Mouse (Mus musculus): ENCODE measurements around the gene Sds. TPM values are rescaled to one million over a fixed set of nuclear protein-coding genes. Genes with fewer than 3 reads are reported as not detected.

The Sds gene
- polyA plus RNA-seq, 1 experiment from 2014 or later: not detected

- ATAC-seq: no peak
- Histone ChIP-seq H3K4me1 (ENCODE audit: control insufficient read depth, insufficient read depth, low read length) (no peaks in the 10 kb centered on the region), H3K4me2 (ENCODE audit: low read length) (no peak overlapping the region), H3K27ac (ENCODE audit: low read length) (no peak overlapping the region), H3K4me3 (ENCODE audit: low read depth, low read length) (no peak overlapping the region), H3K36me3 (ENCODE audit: control insufficient read depth, insufficient read depth, low read length) (no peaks in the 10 kb centered on the region), H3K27me3 (ENCODE audit: control insufficient read depth, insufficient read depth, low read depth, low read length) (0 out of 2 replicates have a peak, but pooled peaks cover 4% of the 10 kb centered on the region), H3K9me3 (replicated peaks; ENCODE audit: control insufficient read depth, low read length, poor library complexity, severe bottlenecking) (no peaks in the 10 kb centered on the region), H3K9ac (ENCODE audit: low read depth, low read length) (no peak overlapping the region)
- WGBS: 65% methylated on average over 4 of the region's 4 CpGs
Observed at GRCm38 (mm10) chr5:120471538-120471937, 4.8 kb upstream of the Sds start.

GRCm38 (mm10) chr5:120472770-120473169 lies 3.6 kb upstream of the Sds start, which contains the start of gene Sdsl:
Gene Sdsl (minus strand): TSS chr5:120472810.
- Histone ChIP-seq H3K9me3 (replicated peaks; ENCODE audit: control insufficient read depth, low read length, poor library complexity, severe bottlenecking) (no peaks in the 10 kb centered on the region), H3K27ac (ENCODE audit: low read length) (no peak within 1 kb of the TSS), H3K36me3 (ENCODE audit: control insufficient read depth, insufficient read depth, low read length) (no peaks in the 10 kb centered on the region), H3K4me1 (ENCODE audit: control insufficient read depth, insufficient read depth, low read length) (no peaks in the 10 kb centered on the region), H3K4me2 (ENCODE audit: low read length) (no peak within 1 kb of the TSS), H3K27me3 (ENCODE audit: control insufficient read depth, insufficient read depth, low read depth, low read length) (0 out of 2 replicates have a peak, but pooled peaks cover 4% of the 10 kb centered on the region), H3K4me3 (ENCODE audit: low read depth, low read length) (no peak within 1 kb of the TSS), H3K9ac (ENCODE audit: low read depth, low read length) (no peak within 1 kb of the TSS)
- 90% methylated on average over 8 of the region's 8 CpGs for WGBS
- ATAC-seq: no peak

DNA sequence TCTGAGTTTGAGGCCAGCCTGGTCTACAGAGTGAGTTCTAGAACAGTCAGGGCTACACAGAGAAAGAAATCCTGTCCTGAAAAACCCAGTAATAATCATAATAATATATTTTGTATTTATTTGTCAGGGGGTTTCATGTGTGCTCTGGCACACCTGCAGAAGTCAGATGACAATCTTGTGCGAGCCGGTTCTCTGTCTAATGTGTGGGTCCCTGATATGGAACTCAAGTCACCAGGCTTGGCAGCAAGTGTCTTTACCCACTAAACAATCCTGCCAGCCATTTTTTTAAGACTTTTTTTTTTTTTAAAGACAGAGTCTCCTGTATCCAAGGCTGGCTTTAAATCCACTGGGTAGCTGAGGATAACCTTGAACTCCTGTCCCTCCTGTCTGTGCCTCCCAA lies 3.0 kb upstream of the Sds start:
- H3K36me3 ChIP-seq (ENCODE audit: control insufficient read depth, insufficient read depth, low read length): no peaks in the 10 kb centered on the region
- no peak for ATAC-seq
- no peaks in the 10 kb centered on the region for H3K9me3 ChIP-seq (replicated peaks; ENCODE audit: control insufficient read depth, low read length, poor library complexity, severe bottlenecking)
- H3K4me1 ChIP-seq (ENCODE audit: control insufficient read depth, insufficient read depth, low read length): no peaks in the 10 kb centered on the region
- H3K9ac ChIP-seq (ENCODE audit: low read depth, low read length): no peak overlapping the region
- H3K4me3 ChIP-seq (ENCODE audit: low read depth, low read length): no peak overlapping the region
- 97% methylated on average over 2 of the region's 2 CpGs for WGBS
- no peak overlapping the region for H3K27ac ChIP-seq (ENCODE audit: low read length)
- H3K27me3 ChIP-seq (ENCODE audit: control insufficient read depth, insufficient read depth, low read depth, low read length): 0 out of 2 replicates have a peak, but pooled peaks cover 2% of the 10 kb centered on the region
- no peak overlapping the region for H3K4me2 ChIP-seq (ENCODE audit: low read length)

GRCm38 (mm10) chr5:120475861-120476260 lies 465 bp upstream of the Sds start:
- H3K27ac ChIP-seq (ENCODE audit: low read length): no peak overlapping the region
- WGBS: 59% methylated on average over 8 of the region's 8 CpGs
- no peak for ATAC-seq
- no peak overlapping the region for H3K9ac ChIP-seq (ENCODE audit: low read depth, low read length)
- H3K9me3 ChIP-seq (replicated peaks; ENCODE audit: control insufficient read depth, low read length, poor library complexity, severe bottlenecking): no peaks in the 10 kb centered on the region
- no peaks in the 10 kb centered on the region for H3K36me3 ChIP-seq (ENCODE audit: control insufficient read depth, insufficient read depth, low read length)
- H3K4me3 ChIP-seq (ENCODE audit: low read depth, low read length): no peak overlapping the region
- H3K27me3 ChIP-seq (ENCODE audit: control insufficient read depth, insufficient read depth, low read depth, low read length): no peaks in the 10 kb centered on the region
- H3K4me2 ChIP-seq (ENCODE audit: low read length): no peak overlapping the region
- H3K4me1 ChIP-seq (ENCODE audit: control insufficient read depth, insufficient read depth, low read length): no peaks in the 10 kb centered on the region

DNA sequence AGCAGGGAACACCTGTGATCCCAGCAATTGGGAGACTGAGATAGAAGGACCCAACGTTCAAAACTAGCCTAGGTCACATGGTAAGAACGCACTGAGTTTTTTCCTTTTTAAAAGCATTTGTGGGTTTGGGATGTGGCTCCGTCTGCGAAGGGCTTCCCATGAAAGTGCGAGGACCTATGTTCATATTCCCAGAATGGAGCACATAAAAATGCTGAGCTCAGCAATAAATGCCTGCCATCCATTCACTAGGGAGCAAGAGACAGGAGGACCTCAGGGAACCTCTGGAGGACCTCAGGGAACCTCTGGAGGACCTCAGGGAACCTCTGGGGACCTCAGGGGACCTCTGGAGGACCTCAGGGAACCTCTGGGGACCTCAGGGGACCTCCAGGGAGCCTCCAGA lies 1.7 kb downstream of the Sds start:
- H3K4me2 ChIP-seq (ENCODE audit: low read length): no peak overlapping the region
- 92% methylated on average over 5 of the region's 5 CpGs for WGBS
- H3K9me3 ChIP-seq (replicated peaks; ENCODE audit: control insufficient read depth, low read length, poor library complexity, severe bottlenecking): no peaks in the 10 kb centered on the region

DNA sequence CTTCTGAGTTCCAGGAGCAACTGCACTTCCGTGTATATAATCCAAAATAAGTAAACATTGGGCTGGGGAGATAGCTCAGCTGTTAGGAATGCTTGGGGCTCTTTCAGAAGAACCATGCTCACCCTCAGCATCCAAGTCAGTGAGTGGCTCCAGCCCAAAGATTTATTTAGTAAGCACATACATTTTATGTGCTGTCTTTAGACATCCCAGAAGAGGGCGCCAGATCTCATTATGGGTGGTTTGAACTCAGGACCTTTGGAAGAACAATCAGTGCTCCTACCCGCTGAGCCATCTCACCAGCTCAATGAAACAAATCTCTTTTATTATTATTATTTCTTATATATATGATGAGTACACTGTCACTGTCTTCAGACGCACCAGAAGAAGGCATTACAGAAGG lies 3.2 kb downstream of the Sds start:
- H3K4me2 ChIP-seq (ENCODE audit: low read length): no peak overlapping the region
- H3K4me1 ChIP-seq (ENCODE audit: control insufficient read depth, insufficient read depth, low read length): no peaks in the 10 kb centered on the region
- 66% methylated on average over 4 of the region's 4 CpGs for WGBS
- H3K4me3 ChIP-seq (ENCODE audit: low read depth, low read length): no peak overlapping the region
- H3K36me3 ChIP-seq (ENCODE audit: control insufficient read depth, insufficient read depth, low read length): no peaks in the 10 kb centered on the region
- H3K27me3 ChIP-seq (ENCODE audit: control insufficient read depth, insufficient read depth, low read depth, low read length): no peaks in the 10 kb centered on the region
- H3K27ac ChIP-seq (ENCODE audit: low read length): no peak overlapping the region
- H3K9ac ChIP-seq (ENCODE audit: low read depth, low read length): no peak overlapping the region
- no peak for ATAC-seq
- H3K9me3 ChIP-seq (replicated peaks; ENCODE audit: control insufficient read depth, low read length, poor library complexity, severe bottlenecking): no peaks in the 10 kb centered on the region

More for the DNA sequence above, 1.7 kb downstream of the Sds start:
- Histone ChIP-seq H3K27ac (ENCODE audit: low read length) (no peak overlapping the region), H3K36me3 (ENCODE audit: control insufficient read depth, insufficient read depth, low read length) (no peaks in the 10 kb centered on the region), H3K9ac (ENCODE audit: low read depth, low read length) (no peak overlapping the region), H3K27me3 (ENCODE audit: control insufficient read depth, insufficient read depth, low read depth, low read length) (no peaks in the 10 kb centered on the region), H3K4me1 (ENCODE audit: control insufficient read depth, insufficient read depth, low read length) (no peaks in the 10 kb centered on the region), H3K4me3 (ENCODE audit: low read depth, low read length) (no peak overlapping the region)
- ATAC-seq: no peak

- H3K9me3 ChIP-seq (replicated peaks; ENCODE audit: control insufficient read depth, low read length, poor library complexity, severe bottlenecking): no peaks in the 10 kb centered on the region
- no peak overlapping the region for H3K27ac ChIP-seq (ENCODE audit: low read length)
- no peaks in the 10 kb centered on the region for H3K4me1 ChIP-seq (ENCODE audit: control insufficient read depth, insufficient read depth, low read length)
- no peak overlapping the region for H3K4me2 ChIP-seq (ENCODE audit: low read length)
- no peak for ATAC-seq
- H3K27me3 ChIP-seq (ENCODE audit: control insufficient read depth, insufficient read depth, low read depth, low read length): no peaks in the 10 kb centered on the region
- H3K4me3 ChIP-seq (ENCODE audit: low read depth, low read length): no peak overlapping the region
- 61% methylated on average over 9 of the region's 9 CpGs for WGBS
- peaks cover 6% of the 10 kb centered on the region; the same call in 1 of the 2 replicates for H3K36me3 ChIP-seq (ENCODE audit: control insufficient read depth, insufficient read depth, low read length)
- no peak overlapping the region for H3K9ac ChIP-seq (ENCODE audit: low read depth, low read length)
Observed at GRCm38 (mm10) chr5:120481205-120481604, 4.9 kb downstream of the Sds start.

DNA sequence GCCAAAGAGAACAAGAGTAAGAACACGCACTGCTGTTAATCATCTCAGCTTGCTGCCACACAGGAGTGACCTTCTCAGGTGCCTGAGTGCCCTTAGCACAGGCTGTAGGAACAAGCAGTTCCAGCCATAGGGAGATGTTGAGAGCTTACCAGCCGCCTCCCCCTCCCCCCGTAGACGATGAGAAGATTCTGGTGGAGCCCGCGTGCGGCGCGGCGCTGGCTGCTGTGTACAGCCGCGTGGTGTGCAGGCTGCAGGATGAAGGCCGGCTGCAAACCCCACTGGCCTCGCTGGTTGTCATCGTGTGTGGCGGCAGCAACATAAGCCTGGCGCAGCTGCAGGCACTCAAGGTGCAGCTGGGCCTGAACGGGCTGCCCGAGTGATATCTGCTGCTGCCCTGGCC lies 7.1 kb downstream of the Sds start:
- H3K4me3 ChIP-seq (ENCODE audit: low read depth, low read length): no peak overlapping the region
- 85% methylated on average over 19 of the region's 19 CpGs for WGBS
- ATAC-seq: no peak
- no peaks in the 10 kb centered on the region for H3K27me3 ChIP-seq (ENCODE audit: control insufficient read depth, insufficient read depth, low read depth, low read length)
- no peak overlapping the region for H3K27ac ChIP-seq (ENCODE audit: low read length)
- H3K4me1 ChIP-seq (ENCODE audit: control insufficient read depth, insufficient read depth, low read length): no peaks in the 10 kb centered on the region
- H3K4me2 ChIP-seq (ENCODE audit: low read length): no peak overlapping the region
- no peak overlapping the region for H3K9ac ChIP-seq (ENCODE audit: low read depth, low read length)
- no peaks in the 10 kb centered on the region for H3K9me3 ChIP-seq (replicated peaks; ENCODE audit: control insufficient read depth, low read length, poor library complexity, severe bottlenecking)
- H3K36me3 ChIP-seq (ENCODE audit: control insufficient read depth, insufficient read depth, low read length): peaks cover 15% of the 10 kb centered on the region; the same call in 1 of the 2 replicates

GRCm38 (mm10) chr5:120487844-120488243 lies 11.5 kb downstream of the Sds start:
- H3K4me3 ChIP-seq (ENCODE audit: low read depth, low read length): no peak overlapping the region
- no peaks in the 10 kb centered on the region for H3K9me3 ChIP-seq (replicated peaks; ENCODE audit: control insufficient read depth, low read length, poor library complexity, severe bottlenecking)
- H3K27ac ChIP-seq (ENCODE audit: low read length): no peak overlapping the region
- no peaks in the 10 kb centered on the region for H3K27me3 ChIP-seq (ENCODE audit: control insufficient read depth, insufficient read depth, low read depth, low read length)
- no peak for ATAC-seq
- H3K4me1 ChIP-seq (ENCODE audit: control insufficient read depth, insufficient read depth, low read length): no peaks in the 10 kb centered on the region
- H3K9ac ChIP-seq (ENCODE audit: low read depth, low read length): no peak overlapping the region
- WGBS: 89% methylated on average over 8 of the region's 8 CpGs
- H3K4me2 ChIP-seq (ENCODE audit: low read length): no peak overlapping the region
- H3K36me3 ChIP-seq (ENCODE audit: control insufficient read depth, insufficient read depth, low read length): peaks cover 21% of the 10 kb centered on the region; the same call in 1 of the 2 replicates
